Mouse (Mus musculus) liver, embryonic 13.5 days (tissue): ENCODE measurements around the gene Gm15091. TPM values are rescaled to one million over a fixed set of nuclear protein-coding genes. Genes with fewer than 3 reads are reported as not detected.
"Not testable (repeated sequence)": the region's sequence is repeated elsewhere in the genome, so short reads cannot be mapped to it uniquely, and the experiment has no call there.

ENCODE experiments used
- ATAC-seq: fragments of 200-750 bp; cut with Nextera tagmentation; 2 replicates; pipeline ENCODE4 v1.8.0; 2017; ENCODE audit warnings: low read depth, mild to moderate bottlenecking, moderate number of reproducible peaks, moderate library complexity
- DNase-seq: peaks from one replicate; pipeline ENCODE4 v3.0.0; 2022
- H3K27ac ChIP-seq: fragments of 300-500 bp; sonication (generic); 2 replicates; pipeline ENCODE4 v1.5.1; 2015; ENCODE audit warnings: moderate library complexity, mild to moderate bottlenecking, inconsistent platforms
- H3K27me3 ChIP-seq: fragments of 300-500 bp; sonication (generic); 2 replicates; pipeline ENCODE4 v1.6.1; 2015; ENCODE audit warnings: mild to moderate bottlenecking, inconsistent platforms
- H3K36me3 ChIP-seq: fragments of 300-500 bp; sonication (generic); 2 replicates; pipeline ENCODE4 v1.6.1; 2015; ENCODE audit warnings: mild to moderate bottlenecking, inconsistent platforms
- H3K4me1 ChIP-seq: fragments of 300-500 bp; sonication (generic); replicated peaks from 2 replicates; pipeline ENCODE4 v1.6.1; 2015; ENCODE audit warnings: inconsistent platforms
- H3K4me2 ChIP-seq: fragments of 300-500 bp; sonication (generic); 2 replicates; pipeline ENCODE4 v1.6.1; 2015; ENCODE audit warnings: inconsistent platforms, mild to moderate bottlenecking, moderate library complexity
- H3K4me3 ChIP-seq: fragments of 300-500 bp; sonication (generic); replicated peaks from 2 replicates; pipeline ENCODE4 v1.5.1; 2015; ENCODE audit warnings: mild to moderate bottlenecking, inconsistent platforms
- H3K9ac ChIP-seq: fragments of 300-500 bp; sonication (generic); 2 replicates; pipeline ENCODE4 v1.6.1; 2015; ENCODE audit warnings: mild to moderate bottlenecking, inconsistent platforms
- H3K9me3 ChIP-seq: fragments of 300-500 bp; sonication (generic); replicated peaks from 2 replicates; pipeline ENCODE4 v1.6.1; 2016; ENCODE audit warnings: inconsistent platforms
- WGBS: fragments of 180-500 bp; shearing (Covaris S2); methylation state at CpG from one replicate; pipeline ENCODE4 v1.1.7; 2015; ENCODE audit not compliant: insufficient replicate concordance; 5-methylcytosine and 5-hydroxymethylcytosine counted together
- polyA plus RNA-seq: library from polyadenylated mRNA; unstranded; fragments of >200 nt; fragmentation: Nextera tagmentation; extraction: Ambion mirVana; gene quantifications from 2 replicates; pipeline ENCODE4 v1.2.1, GENCODE M21; 2015

The Gm15091 gene
- not detected in 2 replicates for polyA plus RNA-seq

- H3K9me3 ChIP-seq, H3K4me3 ChIP-seq, H3K4me2 ChIP-seq, ATAC-seq, H3K9ac ChIP-seq, H3K27me3 ChIP-seq, H3K36me3 ChIP-seq, H3K27ac ChIP-seq, DNase-seq, H3K4me1 ChIP-seq: not testable (repeated sequence)
- 53% methylated on average over 5 of the region's 6 CpGs for WGBS
Measured at GRCm38 (mm10) chrX:149941355-149941754, at the start of gene Gm15091. Gm15091 (plus strand) TSS chrX:149941655.

Other genes starting within 250 kb of the Gm15091 start
- not detected in 2 replicates for gene Gm15097, start 157.2 kb upstream of the Gm15091 start, polyA plus RNA-seq